Mouse (Mus musculus): ENCODE results near the gene Bysl. TPM values are rescaled to one million over a fixed set of nuclear protein-coding genes. Genes with fewer than 3 reads are reported as not detected.

The Bysl gene
- polyA plus RNA-seq, 1 experiment from 2014 or later, result 26.6 TPM

GRCm38 (mm10) chr17:47580962-47581361 lies 30.3 kb downstream of the Bysl start:
- Histone ChIP-seq H3K27me3 (no peaks in the 10 kb centered on the region), H3K4me2 (no peak overlapping the region), H3K4me3 (no peak overlapping the region), H3K9me3 (no peaks in the 10 kb centered on the region), H3K9ac (no peak overlapping the region), H3K36me3 (no peaks in the 10 kb centered on the region), H3K27ac (no peak overlapping the region), H3K4me1 (no peaks in the 10 kb centered on the region)
- 93% methylated on average over 4 of the region's 4 CpGs for WGBS
- no peak for ATAC-seq (ENCODE audit: insufficient number of reproducible peaks, insufficient read depth, low FRiP score, low TSS enrichment, low read depth)

DNA sequence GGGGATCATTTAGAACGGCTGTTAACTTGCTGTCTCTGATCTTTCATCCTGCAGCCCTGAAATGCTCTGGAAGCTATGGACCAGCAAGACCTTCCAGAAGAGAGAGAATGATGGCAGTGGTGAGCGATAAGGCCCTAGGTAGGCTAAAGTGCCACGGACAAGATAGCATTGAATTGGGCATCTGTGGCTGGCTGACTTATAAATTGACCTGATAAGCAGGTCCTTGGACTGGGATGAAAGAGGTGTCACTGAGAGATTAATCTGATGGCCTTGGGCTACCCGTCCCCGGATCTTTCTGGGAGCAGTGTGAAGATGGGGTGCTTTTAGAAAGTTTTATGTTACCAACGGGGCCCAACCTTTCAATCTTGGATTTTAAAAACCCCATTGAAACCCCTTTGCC lies 32.6 kb downstream of the Bysl start:
- Histone ChIP-seq H3K9me3 (no peaks in the 10 kb centered on the region), H3K4me1 (peaks cover 5% of the 10 kb centered on the region; the same call in 1 of the 2 replicates), H3K27ac (no peak overlapping the region), H3K9ac (no peak overlapping the region), H3K36me3 (no peaks in the 10 kb centered on the region), H3K27me3 (no peaks in the 10 kb centered on the region), H3K4me3 (no peak overlapping the region), H3K4me2 (no peak overlapping the region)
- ATAC-seq (ENCODE audit: insufficient number of reproducible peaks, insufficient read depth, low FRiP score, low TSS enrichment, low read depth), result no peak
- 85% methylated on average over 6 of the region's 6 CpGs for WGBS

DNA sequence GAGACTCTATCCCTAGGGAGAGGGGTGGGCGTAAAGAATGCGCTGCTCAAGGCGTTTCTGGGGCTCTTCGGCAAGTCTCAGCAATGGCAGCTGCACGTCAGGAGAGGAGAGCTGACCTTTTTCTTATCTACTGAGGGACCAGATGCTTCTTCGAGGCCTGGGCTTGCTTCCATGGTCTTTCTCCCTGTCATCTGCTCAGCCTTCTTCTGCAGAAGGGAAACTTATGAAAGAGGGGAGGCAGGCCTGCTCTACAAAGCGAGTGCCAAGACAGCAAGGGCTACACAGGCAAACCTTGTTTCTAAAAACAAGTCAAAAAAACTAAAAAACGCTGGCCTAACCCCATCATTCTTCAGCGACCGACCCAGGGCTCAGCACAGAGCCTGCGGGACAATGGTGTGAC lies 36.5 kb downstream of the Bysl start:
- ATAC-seq (ENCODE audit: insufficient number of reproducible peaks, insufficient read depth, low FRiP score, low TSS enrichment, low read depth), result no peak

GRCm38 (mm10) chr17:47574028-47574427 lies 37.3 kb downstream of the Bysl start:
- no peak overlapping the region for H3K27ac ChIP-seq
- no peaks in the 10 kb centered on the region for H3K27me3 ChIP-seq
- 61% methylated on average over 8 of the region's 8 CpGs for WGBS
- no peak for ATAC-seq (ENCODE audit: insufficient number of reproducible peaks, insufficient read depth, low FRiP score, low TSS enrichment, low read depth)
- H3K4me2 ChIP-seq, result no peak overlapping the region
- no peak overlapping the region for H3K9ac ChIP-seq
- H3K4me1 ChIP-seq, result peaks cover 20% of the 10 kb centered on the region
- H3K36me3 ChIP-seq, result no peaks in the 10 kb centered on the region
- H3K9me3 ChIP-seq, result no peaks in the 10 kb centered on the region
- no peak overlapping the region for H3K4me3 ChIP-seq

More for the DNA sequence above, 36.5 kb downstream of the Bysl start:
- Histone ChIP-seq H3K9ac (no peak overlapping the region), H3K27ac (no peak overlapping the region), H3K4me3 (no peak overlapping the region), H3K9me3 (no peaks in the 10 kb centered on the region), H3K4me2 (no peak overlapping the region), H3K36me3 (no peaks in the 10 kb centered on the region), H3K27me3 (no peaks in the 10 kb centered on the region), H3K4me1 (peaks cover 20% of the 10 kb centered on the region)
- 70% methylated on average over 11 of the region's 11 CpGs for WGBS

DNA sequence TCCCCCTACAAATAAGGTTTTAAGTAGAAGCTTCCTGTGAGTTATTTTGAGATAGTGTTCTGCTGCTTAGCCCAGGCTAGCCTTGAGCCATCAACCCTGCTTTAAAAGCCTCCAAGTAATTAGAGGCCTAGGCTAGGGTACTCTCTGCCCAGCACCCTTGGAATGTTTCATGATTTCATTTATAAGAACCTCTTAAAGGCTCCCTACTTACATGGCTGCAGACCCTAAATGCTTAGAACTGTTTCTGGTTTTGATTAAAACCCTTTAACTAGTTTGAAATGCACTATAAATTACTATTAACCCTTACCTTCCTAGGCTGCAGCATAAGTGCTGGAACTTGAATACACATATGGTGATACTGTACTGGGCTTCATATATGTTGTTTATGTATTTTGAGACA lies 38.9 kb downstream of the Bysl start:
- Histone ChIP-seq H3K9me3 (no peaks in the 10 kb centered on the region), H3K27me3 (no peaks in the 10 kb centered on the region), H3K4me3 (no peak overlapping the region), H3K27ac (peak overlapping the region; percentile 80), H3K9ac (no peak overlapping the region), H3K36me3 (no peaks in the 10 kb centered on the region), H3K4me1 (peaks cover 20% of the 10 kb centered on the region), H3K4me2 (no peak overlapping the region)
- ATAC-seq (ENCODE audit: insufficient number of reproducible peaks, insufficient read depth, low FRiP score, low TSS enrichment, low read depth), result no peak

GRCm38 (mm10) chr17:47571621-47572020 lies 39.7 kb downstream of the Bysl start:
- WGBS, result 33% methylated on average over 7 of the region's 7 CpGs
- Histone ChIP-seq H3K4me2 (no peak overlapping the region), H3K4me1 (peaks cover 20% of the 10 kb centered on the region), H3K9ac (no peak overlapping the region), H3K27me3 (no peaks in the 10 kb centered on the region), H3K9me3 (no peaks in the 10 kb centered on the region), H3K36me3 (no peaks in the 10 kb centered on the region), H3K4me3 (no peak overlapping the region), H3K27ac (peak overlapping the region; percentile 80)
- no peak for ATAC-seq (ENCODE audit: insufficient number of reproducible peaks, insufficient read depth, low FRiP score, low TSS enrichment, low read depth)

DNA sequence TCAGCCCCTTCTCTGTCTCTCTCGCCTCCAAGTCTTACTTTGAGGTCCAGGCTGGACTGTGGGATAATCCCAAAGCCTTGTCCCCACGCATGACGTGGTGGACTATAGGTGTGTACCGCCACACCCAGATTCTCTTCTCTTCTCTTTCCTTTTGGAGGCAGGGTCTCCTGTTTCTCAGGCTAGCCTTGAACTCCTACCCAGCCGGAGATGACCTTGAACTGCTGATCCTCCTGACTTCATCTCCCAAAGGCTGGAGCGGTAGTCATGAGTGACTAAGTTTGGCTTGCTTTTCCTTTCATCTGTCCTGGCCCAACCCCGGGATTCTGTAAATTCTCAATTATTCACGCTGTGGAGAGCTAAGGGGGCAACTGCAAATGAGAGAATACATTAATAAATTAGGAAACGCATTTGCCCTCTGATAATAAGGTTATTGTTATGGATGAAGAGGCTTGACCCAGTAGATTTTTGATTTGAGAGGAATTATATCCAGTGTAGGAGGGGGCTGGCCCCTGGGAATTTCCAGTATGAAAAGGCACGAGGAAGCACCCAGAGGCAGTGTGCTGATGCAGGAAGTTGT lies 42.3 kb downstream of the Bysl start:
- WGBS, result 66% methylated on average over 10 of the region's 10 CpGs
- no peak for ATAC-seq (ENCODE audit: insufficient number of reproducible peaks, insufficient read depth, low FRiP score, low TSS enrichment, low read depth)
- H3K9ac ChIP-seq, result no peak overlapping the region
- no peak overlapping the region for H3K4me3 ChIP-seq
- no peak overlapping the region for H3K4me2 ChIP-seq
- H3K4me1 ChIP-seq, result peaks cover 18% of the 10 kb centered on the region
- no peaks in the 10 kb centered on the region for H3K9me3 ChIP-seq
- H3K36me3 ChIP-seq, result no peaks in the 10 kb centered on the region
- no peaks in the 10 kb centered on the region for H3K27me3 ChIP-seq
- no peak overlapping the region for H3K27ac ChIP-seq

GRCm38 (mm10) chr17:47568389-47568788 lies 42.9 kb downstream of the Bysl start:
- ATAC-seq (ENCODE audit: insufficient number of reproducible peaks, insufficient read depth, low FRiP score, low TSS enrichment, low read depth), result no peak
- no peak overlapping the region for H3K4me2 ChIP-seq
- peaks cover 18% of the 10 kb centered on the region for H3K4me1 ChIP-seq
- H3K4me3 ChIP-seq, result no peak overlapping the region
- no peak overlapping the region for H3K9ac ChIP-seq
- no peak overlapping the region for H3K27ac ChIP-seq
- H3K9me3 ChIP-seq, result no peaks in the 10 kb centered on the region
- no peaks in the 10 kb centered on the region for H3K27me3 ChIP-seq
- H3K36me3 ChIP-seq, result no peaks in the 10 kb centered on the region
- WGBS, result 95% methylated on average over 3 of the region's 3 CpGs

DNA sequence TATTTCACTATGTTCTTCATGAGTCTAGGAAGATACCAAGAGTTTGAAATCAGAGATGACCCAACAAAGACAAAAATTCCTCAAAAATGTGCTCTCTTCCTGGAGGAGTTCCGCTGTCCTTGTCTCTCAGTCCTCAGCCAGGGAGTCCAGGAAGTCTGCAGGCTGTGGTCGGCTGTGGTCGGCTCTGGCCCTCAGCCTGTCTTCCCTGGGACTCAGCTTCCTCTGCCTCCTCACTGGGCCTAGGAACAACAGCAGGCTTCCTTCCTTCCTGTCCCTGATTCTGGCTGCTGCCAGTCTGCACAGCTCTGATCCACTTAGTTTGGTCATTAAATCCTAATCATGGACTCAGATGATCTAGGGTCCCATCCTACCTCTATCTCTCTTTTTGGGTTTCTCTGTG lies 44.0 kb downstream of the Bysl start:
- Histone ChIP-seq H3K9me3 (no peaks in the 10 kb centered on the region), H3K4me3 (no peak overlapping the region), H3K36me3 (no peaks in the 10 kb centered on the region), H3K9ac (no peak overlapping the region), H3K4me1 (peaks cover 13% of the 10 kb centered on the region), H3K27me3 (no peaks in the 10 kb centered on the region), H3K27ac (peak overlapping the region; percentile 55; the same call in 1 of the 2 replicates), H3K4me2 (no peak overlapping the region)
- 69% methylated on average over 3 of the region's 3 CpGs for WGBS
- ATAC-seq (ENCODE audit: insufficient number of reproducible peaks, insufficient read depth, low FRiP score, low TSS enrichment, low read depth), result no peak

- 20% methylated on average over 2 of the region's 2 CpGs for WGBS
- H3K9me3 ChIP-seq, result no peaks in the 10 kb centered on the region
Observed at GRCm38 (mm10) chr17:47566133-47566532, 45.2 kb downstream of the Bysl start.

DNA sequence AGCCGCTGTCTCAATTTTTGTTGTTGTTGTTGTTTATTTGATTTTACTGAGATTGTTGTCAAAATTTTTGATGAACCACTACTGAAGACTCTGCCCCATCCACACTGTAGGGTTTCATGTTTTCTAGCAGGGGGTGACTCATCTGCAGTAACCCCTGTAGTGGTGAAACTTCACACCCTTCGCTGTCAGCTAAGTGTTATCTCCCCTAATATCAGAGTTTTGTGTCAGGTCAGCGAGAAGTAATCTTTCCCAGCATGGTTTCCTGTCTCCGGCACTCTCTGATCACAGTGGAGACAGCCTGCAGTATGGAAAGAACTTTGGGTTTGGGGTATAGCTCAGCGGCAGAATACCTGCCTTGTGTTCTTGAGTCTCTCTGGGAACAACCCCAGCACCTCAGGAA lies 46.7 kb downstream of the Bysl start:
- no peaks in the 10 kb centered on the region for H3K9me3 ChIP-seq
- H3K27ac ChIP-seq, result no peak overlapping the region
- no peaks in the 10 kb centered on the region for H3K27me3 ChIP-seq
- no peak overlapping the region for H3K4me3 ChIP-seq
- no peak for ATAC-seq (ENCODE audit: insufficient number of reproducible peaks, insufficient read depth, low FRiP score, low TSS enrichment, low read depth)
- 85% methylated on average over 5 of the region's 5 CpGs for WGBS
- 0 out of 2 replicates have a peak, but pooled peaks cover 9% of the 10 kb centered on the region for H3K4me1 ChIP-seq
- H3K4me2 ChIP-seq, result no peak overlapping the region
- H3K36me3 ChIP-seq, result no peaks in the 10 kb centered on the region
- H3K9ac ChIP-seq, result no peak overlapping the region

More at GRCm38 (mm10) chr17:47566133-47566532, 45.2 kb downstream of the Bysl start:
- H3K4me1 ChIP-seq, result 0 out of 2 replicates have a peak, but pooled peaks cover 3% of the 10 kb centered on the region
- H3K36me3 ChIP-seq, result no peaks in the 10 kb centered on the region
- ATAC-seq (ENCODE audit: insufficient number of reproducible peaks, insufficient read depth, low FRiP score, low TSS enrichment, low read depth), result no peak
- no peak overlapping the region for H3K4me2 ChIP-seq
- H3K27ac ChIP-seq, result no peak overlapping the region
- no peak overlapping the region for H3K9ac ChIP-seq
- no peaks in the 10 kb centered on the region for H3K27me3 ChIP-seq
- H3K4me3 ChIP-seq, result no peak overlapping the region

GRCm38 (mm10) chr17:47562875-47563274 lies 48.4 kb downstream of the Bysl start:
- no peak for ATAC-seq (ENCODE audit: insufficient number of reproducible peaks, insufficient read depth, low FRiP score, low TSS enrichment, low read depth)
- WGBS, result 76% methylated on average over 6 of the region's 6 CpGs
- H3K27me3 ChIP-seq, result no peaks in the 10 kb centered on the region
- H3K27ac ChIP-seq, result no peak overlapping the region
- H3K9me3 ChIP-seq, result no peaks in the 10 kb centered on the region
- no peak overlapping the region for H3K9ac ChIP-seq
- H3K4me2 ChIP-seq, result no peak overlapping the region
- 0 out of 2 replicates have a peak, but pooled peaks cover 10% of the 10 kb centered on the region for H3K4me1 ChIP-seq
- no peak overlapping the region for H3K4me3 ChIP-seq
- no peaks in the 10 kb centered on the region for H3K36me3 ChIP-seq

Data from embryonic facial prominence, embryonic 13.5 days (tissue).